Mouse (Mus musculus) forebrain, embryonic 10.5 days (tissue): Measurements from ENCODE around the gene Itih1. TPM values are rescaled to one million over a fixed set of nuclear protein-coding genes. Genes with fewer than 3 reads are reported as not detected.

Experiments
- DNase-seq: peaks from one replicate; pipeline ENCODE4 v3.0.0-alpha.2; 2017; ENCODE audit warnings: low spot score; ENCODE audit errors: extremely low spot score
- H3K27ac ChIP-seq: fragments of 300-500 bp; sonication (generic); 2 replicates; pipeline ENCODE4 v1.5.1; 2016; ENCODE audit warnings: mild to moderate bottlenecking
- H3K27me3 ChIP-seq: fragments of 300-500 bp; sonication (generic); 2 replicates; pipeline ENCODE4 v1.6.1; 2016; ENCODE audit warnings: mild to moderate bottlenecking; ENCODE audit not compliant: poor library complexity, severe bottlenecking
- H3K36me3 ChIP-seq: fragments of 300-500 bp; sonication (generic); replicated peaks from 2 replicates; pipeline ENCODE4 v1.6.1; 2016; ENCODE audit warnings: mild to moderate bottlenecking, moderate library complexity
- H3K4me1 ChIP-seq: fragments of 300-500 bp; sonication (generic); 2 replicates; pipeline ENCODE4 v1.6.1; 2016
- H3K4me3 ChIP-seq: fragments of 300-500 bp; sonication (generic); 2 replicates; pipeline ENCODE4 v1.5.1; 2016; ENCODE audit warnings: mild to moderate bottlenecking, moderate library complexity
- H3K9me3 ChIP-seq: fragments of 300-500 bp; sonication (generic); 2 replicates; pipeline ENCODE4 v1.6.1; 2016; ENCODE audit warnings: mild to moderate bottlenecking, moderate library complexity
- WGBS: fragments of 180-500 bp; shearing (Covaris S2); methylation state at CpG from one replicate; pipeline ENCODE4 v1.1.7; 2016; 5-methylcytosine and 5-hydroxymethylcytosine counted together
- polyA plus RNA-seq: library from polyadenylated mRNA; unstranded; fragments of >200 nt; fragmentation: Nextera tagmentation; extraction: Ambion mirVana; gene quantifications from 2 replicates; pipeline ENCODE4 v1.2.1, GENCODE M21; 2016

Itih1 gene
- polyA plus RNA-seq, 1 experiment from 2014 or later, result not detected

- Histone ChIP-seq H3K27ac (no peak overlapping the region), H3K4me1 (peaks cover 10% of the 10 kb centered on the region; the same call in 1 of the 2 replicates), H3K36me3 (no peaks in the 10 kb centered on the region), H3K9me3 (no peaks in the 10 kb centered on the region), H3K4me3 (no peak overlapping the region), H3K27me3 (no peaks in the 10 kb centered on the region)
- no peak for DNase-seq
- WGBS, result 86% methylated on average over 3 of the region's 3 CpGs
Observed at GRCm38 (mm10) chr14:30925492-30925891, 17.6 kb downstream of the Itih1 start.

GRCm38 (mm10) chr14:30923375-30924105 is 19.5 kb downstream of the Itih1 start, which contains the start of gene Itih3:
Gene Itih3 (minus strand): TSS chr14:30923760.
- WGBS, result 83% methylated on average over 6 of the region's 6 CpGs
- H3K4me3 ChIP-seq, result no peak within 1 kb of the TSS
- H3K9me3 ChIP-seq, result no peaks in the 10 kb centered on the region
- DNase-seq, result no peak
- no peak within 1 kb of the TSS; the same call in 1 of the 2 replicates for H3K27ac ChIP-seq
- H3K27me3 ChIP-seq, result no peaks in the 10 kb centered on the region
- H3K4me1 ChIP-seq, result peaks cover 10% of the 10 kb centered on the region; the same call in 1 of the 2 replicates
- H3K36me3 ChIP-seq, result no peaks in the 10 kb centered on the region

GRCm38 (mm10) chr14:30922053-30922670 is 20.9 kb downstream of the Itih1 start:
- Histone ChIP-seq H3K27ac (no peak overlapping the region), H3K4me3 (no peak overlapping the region), H3K4me1 (peaks cover 10% of the 10 kb centered on the region; the same call in 1 of the 2 replicates), H3K9me3 (no peaks in the 10 kb centered on the region), H3K36me3 (no peaks in the 10 kb centered on the region), H3K27me3 (no peaks in the 10 kb centered on the region)
- DNase-seq, result no peak
- WGBS, result 69% methylated on average over 8 of the region's 8 CpGs

GRCm38 (mm10) chr14:30916516-30916915 is 26.6 kb downstream of the Itih1 start:
- no peaks in the 10 kb centered on the region for H3K27me3 ChIP-seq
- no peaks in the 10 kb centered on the region for H3K4me1 ChIP-seq
- no peaks in the 10 kb centered on the region for H3K9me3 ChIP-seq
- DNase-seq, result no peak
- no peak overlapping the region for H3K4me3 ChIP-seq
- H3K36me3 ChIP-seq, result no peaks in the 10 kb centered on the region
- WGBS, result 92% methylated on average over 1 of the region's 1 CpGs
- no peak overlapping the region for H3K27ac ChIP-seq

GRCm38 (mm10) chr14:30913404-30913803 is 29.7 kb downstream of the Itih1 start:
- no peak overlapping the region for H3K4me3 ChIP-seq
- H3K36me3 ChIP-seq, result no peaks in the 10 kb centered on the region
- H3K27ac ChIP-seq, result no peak overlapping the region
- H3K27me3 ChIP-seq, result no peaks in the 10 kb centered on the region
- H3K9me3 ChIP-seq, result no peaks in the 10 kb centered on the region
- no peak for DNase-seq
- no peaks in the 10 kb centered on the region for H3K4me1 ChIP-seq
- 84% methylated on average over 5 of the region's 5 CpGs for WGBS

- H3K4me1 ChIP-seq, result no peaks in the 10 kb centered on the region
- no peaks in the 10 kb centered on the region for H3K9me3 ChIP-seq
- H3K4me3 ChIP-seq, result no peak overlapping the region
- 86% methylated on average over 8 of the region's 8 CpGs for WGBS
- no peaks in the 10 kb centered on the region for H3K27me3 ChIP-seq
- no peak overlapping the region for H3K27ac ChIP-seq
- H3K36me3 ChIP-seq, result no peaks in the 10 kb centered on the region
- DNase-seq, result no peak
Observed at GRCm38 (mm10) chr14:30912641-30913040, 30.4 kb downstream of the Itih1 start.

GRCm38 (mm10) chr14:30911141-30911540 is 31.9 kb downstream of the Itih1 start:
- no peak for DNase-seq
- 94% methylated on average over 8 of the region's 8 CpGs for WGBS
- Histone ChIP-seq H3K36me3 (no peaks in the 10 kb centered on the region), H3K4me1 (no peaks in the 10 kb centered on the region), H3K9me3 (no peaks in the 10 kb centered on the region), H3K27me3 (no peaks in the 10 kb centered on the region), H3K27ac (no peak overlapping the region), H3K4me3 (no peak overlapping the region)

- H3K9me3 ChIP-seq, result no peaks in the 10 kb centered on the region
- WGBS, result 87% methylated on average over 3 of the region's 3 CpGs
- no peaks in the 10 kb centered on the region for H3K27me3 ChIP-seq
- no peak overlapping the region for H3K4me3 ChIP-seq
- no peaks in the 10 kb centered on the region for H3K36me3 ChIP-seq
- no peaks in the 10 kb centered on the region for H3K4me1 ChIP-seq
- no peak overlapping the region for H3K27ac ChIP-seq
- DNase-seq, result no peak
Observed at GRCm38 (mm10) chr14:30907814-30908265, 35.2 kb downstream of the Itih1 start.

GRCm38 (mm10) chr14:30906001-30906400 is 37.1 kb downstream of the Itih1 start:
- H3K4me1 ChIP-seq, result no peaks in the 10 kb centered on the region

GRCm38 (mm10) chr14:30904307-30904706 is 38.8 kb downstream of the Itih1 start:
- Histone ChIP-seq H3K27me3 (no peaks in the 10 kb centered on the region), H3K9me3 (peaks cover 5% of the 10 kb centered on the region), H3K27ac (no peak overlapping the region), H3K36me3 (no peaks in the 10 kb centered on the region), H3K4me3 (no peak overlapping the region), H3K4me1 (no peaks in the 10 kb centered on the region)
- whole genome bisulfite sequencing, result 90% methylated on average over 8 of the region's 8 CpGs
- DNase-seq, result no peak

More at GRCm38 (mm10) chr14:30906001-30906400, 37.1 kb downstream of the Itih1 start:
- Histone ChIP-seq H3K36me3 (no peaks in the 10 kb centered on the region), H3K27ac (no peak overlapping the region), H3K27me3 (no peaks in the 10 kb centered on the region), H3K4me3 (no peak overlapping the region), H3K9me3 (no peaks in the 10 kb centered on the region)
- no peak for DNase-seq
- WGBS, result 93% methylated on average over 6 of the region's 6 CpGs

- no peaks in the 10 kb centered on the region for H3K4me1 ChIP-seq
- DNase-seq, result no peak
- WGBS, result 72% methylated on average over 3 of the region's 3 CpGs
- no peaks in the 10 kb centered on the region for H3K27me3 ChIP-seq
- H3K27ac ChIP-seq, result no peak overlapping the region
- H3K9me3 ChIP-seq, result peaks cover 6% of the 10 kb centered on the region
- no peaks in the 10 kb centered on the region for H3K36me3 ChIP-seq
- H3K4me3 ChIP-seq, result no peak overlapping the region
Observed at GRCm38 (mm10) chr14:30903036-30903435, 40.1 kb downstream of the Itih1 start.

- no peak for DNase-seq
- H3K27me3 ChIP-seq, result no peaks in the 10 kb centered on the region
- H3K9me3 ChIP-seq, result peaks cover 6% of the 10 kb centered on the region
- no peak overlapping the region for H3K27ac ChIP-seq
- WGBS, result 93% methylated on average over 5 of the region's 5 CpGs
- no peaks in the 10 kb centered on the region for H3K36me3 ChIP-seq
- no peaks in the 10 kb centered on the region for H3K4me1 ChIP-seq
- H3K4me3 ChIP-seq, result no peak overlapping the region
Observed at GRCm38 (mm10) chr14:30902628-30903027, 40.5 kb downstream of the Itih1 start.

- Histone ChIP-seq H3K27ac (no peak overlapping the region), H3K4me1 (no peaks in the 10 kb centered on the region; the same call in 1 of the 2 replicates), H3K9me3 (peaks cover 6% of the 10 kb centered on the region), H3K4me3 (no peak overlapping the region), H3K27me3 (no peaks in the 10 kb centered on the region), H3K36me3 (no peaks in the 10 kb centered on the region)
- WGBS, result 43% methylated on average over 3 of the region's 3 CpGs
- DNase-seq, result no peak
Observed at GRCm38 (mm10) chr14:30899972-30900371, 43.1 kb downstream of the Itih1 start.
